Mouse (Mus musculus): Measurements from ENCODE around the gene Fbxl17.

The Fbxl17 gene

DNA sequence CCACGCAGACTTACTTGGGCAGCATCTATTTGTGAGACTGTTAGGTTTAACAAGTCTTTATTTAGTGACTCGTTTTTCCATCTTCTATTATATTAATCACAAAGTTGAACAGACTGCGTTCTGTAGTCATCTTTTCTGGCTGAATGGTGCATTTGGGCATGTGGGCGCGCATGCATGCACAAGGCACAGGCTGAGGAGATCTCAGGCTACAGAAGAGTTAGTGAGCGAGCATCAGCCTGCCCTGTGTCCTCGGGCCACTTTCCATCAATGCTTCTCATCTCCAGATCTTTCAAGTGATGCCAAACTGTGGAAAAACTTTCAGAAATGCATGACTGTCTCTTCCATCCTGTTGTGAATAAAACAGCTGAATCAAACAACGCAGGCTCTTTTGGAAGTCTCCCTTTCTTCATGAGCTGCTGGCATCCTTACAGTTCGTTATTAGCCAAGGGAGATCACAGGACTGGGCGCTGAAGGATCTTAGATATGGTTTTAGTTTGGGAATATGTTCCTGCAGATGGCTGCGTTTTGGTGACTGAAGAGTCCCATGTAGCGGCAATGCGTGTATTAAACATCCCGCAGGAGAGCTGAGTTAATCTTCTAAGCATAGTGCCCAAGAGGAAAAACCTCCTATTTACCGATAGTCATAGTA lies 442.0 kb downstream of the Fbxl17 start:
- DNase-seq (ENCODE audit: low read depth, low spot score) = no peak

DNA sequence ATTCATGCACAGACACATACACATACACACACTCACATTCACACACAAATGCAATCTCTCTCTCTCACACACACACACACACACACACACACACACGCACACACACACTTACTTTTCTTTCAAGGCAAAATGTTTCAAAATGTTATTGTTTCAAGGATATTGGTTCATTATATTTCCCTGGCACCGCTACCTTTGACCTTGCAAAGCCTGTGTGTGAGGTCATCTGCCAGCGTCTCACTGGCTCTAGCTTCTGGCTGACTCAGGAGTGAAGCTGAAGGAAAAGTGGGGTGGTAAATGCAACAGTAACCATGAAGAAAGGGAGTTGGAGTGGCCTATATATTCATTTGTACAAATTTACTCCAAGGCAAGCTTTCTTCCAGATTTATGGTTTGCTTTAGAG lies 442.8 kb downstream of the Fbxl17 start:
- no peak for DNase-seq (ENCODE audit: low read depth, low spot score)

DNA sequence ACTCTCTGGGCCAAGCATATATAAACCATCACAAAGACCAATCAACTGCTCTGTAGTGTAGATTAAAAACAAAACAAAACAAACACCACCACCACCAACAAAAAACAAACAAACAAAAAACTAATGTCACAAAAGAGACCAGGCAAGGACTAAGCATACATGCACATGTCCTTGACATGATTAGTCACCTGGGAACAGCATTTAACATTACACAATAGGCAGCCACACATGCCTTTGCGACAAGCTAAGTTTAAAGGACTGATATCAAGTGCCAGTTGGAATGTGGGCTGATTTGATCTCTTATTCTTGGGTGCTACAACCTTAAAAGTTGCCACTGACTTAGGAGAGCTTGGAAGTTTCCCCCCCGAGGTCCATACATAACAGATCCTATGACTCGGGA lies 446.5 kb downstream of the Fbxl17 start:
- DNase-seq (ENCODE audit: low read depth, low spot score) = no peak

DNA sequence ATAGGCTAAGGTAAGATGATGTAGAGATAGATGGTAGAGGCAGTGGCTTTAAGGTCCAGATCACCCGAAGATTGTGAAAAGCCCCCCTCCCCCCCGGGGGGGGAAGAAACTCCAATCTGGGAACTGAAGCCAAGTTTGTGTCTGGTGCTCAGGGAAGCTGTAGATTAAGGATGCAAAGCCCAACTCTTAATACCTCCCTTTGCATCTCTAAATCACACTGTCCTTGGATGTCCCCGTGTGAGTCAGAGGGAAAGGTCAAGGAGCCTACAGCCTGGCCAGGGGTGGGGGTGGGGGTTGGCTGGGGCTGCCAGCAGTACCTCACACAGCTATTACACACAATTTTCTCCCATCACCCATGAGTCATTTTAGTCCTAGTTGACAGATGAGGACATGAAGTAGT lies 453.4 kb downstream of the Fbxl17 start:
- DNase-seq (ENCODE audit: low read depth, low spot score) = no peak

DNA sequence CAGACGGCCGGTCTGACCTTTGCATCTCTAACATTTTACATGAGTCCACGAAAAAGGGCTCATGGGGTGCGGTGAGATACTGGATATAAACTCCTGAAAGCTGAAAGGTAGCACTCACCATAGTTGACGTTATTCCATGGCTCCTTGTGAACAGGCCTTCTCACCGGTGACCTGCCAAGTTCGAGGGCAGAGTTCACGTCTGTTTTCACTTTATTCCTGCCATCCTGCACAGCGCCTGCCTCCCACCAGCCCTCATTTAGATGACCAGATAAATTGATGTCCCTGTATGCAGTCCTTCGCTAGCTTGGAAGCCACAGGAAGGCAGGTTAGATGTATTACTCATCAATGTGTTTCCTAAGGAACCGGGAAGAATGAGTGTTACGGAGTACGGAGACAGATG lies 454.5 kb downstream of the Fbxl17 start:
- DNase-seq (ENCODE audit: low read depth, low spot score) = no peak

DNA sequence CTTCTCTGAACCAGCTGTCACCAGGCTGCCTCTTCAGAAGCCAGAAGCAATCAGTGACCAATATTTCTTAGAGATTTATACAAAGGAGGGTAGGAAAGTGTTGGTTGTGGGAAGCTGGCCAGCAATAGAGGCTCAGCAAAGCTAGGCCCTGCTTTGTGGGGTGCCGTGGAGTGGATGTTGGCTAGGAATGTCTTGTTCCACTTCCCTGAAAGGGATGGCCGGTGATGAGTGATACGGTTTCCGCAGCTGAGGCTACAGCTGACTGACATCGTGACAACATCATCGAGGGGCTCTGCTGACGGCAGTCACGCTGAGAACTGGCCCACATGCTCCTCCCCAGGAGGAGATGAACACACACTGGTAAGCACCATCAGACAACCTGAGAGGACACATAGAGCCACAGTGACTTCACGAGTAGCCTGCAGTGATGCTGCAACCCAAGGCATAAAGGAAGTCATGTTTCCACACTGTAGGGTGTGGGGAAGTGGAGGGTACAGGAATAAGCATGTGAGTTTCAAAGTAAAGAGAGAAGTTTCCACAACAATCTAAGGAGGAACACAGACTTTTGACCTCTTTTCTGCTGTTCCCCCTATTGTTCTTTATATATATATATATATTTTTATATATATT lies 456.7 kb downstream of the Fbxl17 start:
- DNase-seq (ENCODE audit: low read depth, low spot score) = no peak

DNA sequence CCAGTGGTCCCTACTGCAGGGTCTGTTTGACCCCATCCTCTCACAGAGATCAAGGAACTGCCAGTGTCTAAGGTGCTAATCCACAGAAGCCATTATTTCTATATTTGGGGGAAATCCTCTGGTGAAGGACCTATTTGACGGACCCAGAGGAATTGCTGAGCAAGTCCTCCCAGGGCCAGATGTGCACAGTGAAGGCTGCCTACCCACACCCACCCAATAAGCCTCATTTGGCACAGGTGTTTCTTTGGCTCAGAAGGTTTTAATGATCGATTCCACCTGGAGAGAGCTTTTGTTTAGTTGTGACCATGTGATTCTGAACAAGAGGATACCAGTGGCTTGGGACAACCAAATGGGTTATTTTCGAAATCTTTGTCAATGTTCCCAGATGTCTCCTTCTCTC lies 462.3 kb downstream of the Fbxl17 start:
- DNase-seq (ENCODE audit: low read depth, low spot score) = no peak

DNA sequence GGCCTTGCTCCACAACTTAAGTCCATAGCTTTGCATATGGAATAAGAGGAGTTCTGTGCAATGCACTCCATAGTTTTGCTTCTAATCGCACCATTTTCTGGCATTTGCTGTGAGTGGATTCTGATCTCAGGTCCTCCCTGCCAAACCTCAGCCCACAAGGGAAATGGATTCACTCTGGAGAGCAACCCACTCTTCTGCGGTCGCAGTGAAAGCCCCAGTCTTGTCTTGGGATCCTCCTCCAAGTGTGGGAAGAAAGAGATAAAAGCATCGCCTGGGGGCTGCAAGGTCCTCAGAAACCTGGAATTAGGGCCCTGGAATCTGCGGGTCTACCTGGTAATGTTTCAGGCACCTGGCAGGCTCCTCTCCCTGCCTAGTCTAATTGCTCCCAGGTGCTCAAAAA lies 466.7 kb downstream of the Fbxl17 start:
- no peak for DNase-seq (ENCODE audit: low read depth, low spot score)

DNA sequence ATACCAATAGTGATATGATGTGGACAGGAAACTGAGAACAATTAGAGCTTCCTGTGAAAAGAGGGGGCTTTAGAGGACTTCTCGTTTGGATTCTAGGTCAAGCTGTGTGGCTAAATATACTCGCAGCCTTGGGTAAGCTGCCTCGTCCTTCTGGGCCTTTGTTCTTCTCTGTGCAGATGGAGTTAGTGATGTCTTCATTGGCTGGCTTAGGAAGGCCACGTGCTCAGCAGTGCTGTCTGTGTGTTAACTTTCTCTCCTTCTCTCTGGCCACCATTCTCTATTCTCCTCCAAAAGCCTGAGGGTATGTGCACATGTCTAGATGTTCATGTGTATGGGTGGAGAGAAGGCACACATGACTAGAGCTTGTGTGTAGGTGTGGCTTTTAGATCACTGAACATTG lies 470.7 kb downstream of the Fbxl17 start:
- DNase-seq (ENCODE audit: low read depth, low spot score) = no peak

DNA sequence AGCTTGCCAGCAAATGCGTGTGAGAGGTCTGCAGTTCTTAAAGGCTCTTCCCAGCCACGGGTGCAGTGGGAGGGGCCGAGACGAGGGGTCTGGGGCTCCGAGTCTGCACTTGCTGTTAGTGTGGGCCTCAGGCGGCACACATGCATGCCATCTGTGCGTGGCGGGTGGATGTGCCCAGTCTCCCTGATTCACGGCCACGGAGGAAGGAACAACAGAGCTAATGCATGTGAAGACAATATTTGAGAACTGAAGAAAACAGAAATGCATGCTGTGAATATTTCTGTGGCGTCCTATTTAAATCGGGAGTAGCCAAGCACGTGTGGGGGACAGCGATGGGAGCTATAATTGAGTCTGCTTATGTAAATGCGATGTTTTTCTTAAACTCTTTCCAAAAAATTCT lies 474.6 kb downstream of the Fbxl17 start:
- DNase-seq (ENCODE audit: low read depth, low spot score) = no peak

DNA sequence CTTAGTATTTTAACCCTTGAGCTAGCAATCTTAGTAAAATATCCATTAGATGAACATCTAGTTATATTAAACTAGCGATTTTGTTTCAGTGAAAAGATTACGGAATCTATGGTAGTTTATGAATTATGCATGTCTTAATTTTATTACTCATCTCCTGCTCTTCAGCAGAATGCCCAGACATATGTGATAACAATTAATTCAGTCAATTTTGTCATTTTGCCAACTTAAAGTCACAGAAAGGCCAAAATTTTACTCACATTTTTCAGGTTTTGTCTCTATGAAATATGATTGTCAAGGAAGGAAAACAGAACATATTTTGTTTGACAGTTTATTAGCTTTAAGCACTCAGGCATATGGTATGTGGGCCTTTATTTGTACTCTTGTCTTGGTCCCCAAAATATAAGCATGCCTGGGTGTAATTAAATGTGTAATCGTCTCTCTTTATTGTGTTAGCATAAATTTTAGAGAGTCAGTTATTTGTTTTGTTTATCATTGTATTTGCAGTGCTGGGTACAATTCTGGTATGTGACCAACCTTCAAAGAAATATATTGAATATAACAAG lies 482.1 kb downstream of the Fbxl17 start:
- DNase-seq (ENCODE audit: low read depth, low spot score) = no peak

DNA sequence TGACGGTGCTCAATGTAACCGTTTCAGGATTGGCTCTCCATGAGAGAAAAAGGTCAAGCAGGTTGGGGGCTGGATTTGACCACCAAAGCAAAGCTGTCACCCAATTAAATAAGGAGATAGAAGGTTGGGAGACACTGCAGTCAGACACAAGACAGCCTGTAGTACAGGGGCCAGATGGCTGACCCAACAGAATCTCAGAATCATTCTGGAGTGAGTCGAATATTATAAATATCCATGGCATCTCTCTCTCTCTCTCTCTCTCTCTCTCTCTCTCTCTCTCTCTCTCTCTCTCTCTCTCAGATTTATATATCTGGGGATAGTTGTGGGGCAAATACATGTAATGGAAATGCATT lies 487.3 kb downstream of the Fbxl17 start:
- DNase-seq (ENCODE audit: low read depth, low spot score) = no peak

DNA sequence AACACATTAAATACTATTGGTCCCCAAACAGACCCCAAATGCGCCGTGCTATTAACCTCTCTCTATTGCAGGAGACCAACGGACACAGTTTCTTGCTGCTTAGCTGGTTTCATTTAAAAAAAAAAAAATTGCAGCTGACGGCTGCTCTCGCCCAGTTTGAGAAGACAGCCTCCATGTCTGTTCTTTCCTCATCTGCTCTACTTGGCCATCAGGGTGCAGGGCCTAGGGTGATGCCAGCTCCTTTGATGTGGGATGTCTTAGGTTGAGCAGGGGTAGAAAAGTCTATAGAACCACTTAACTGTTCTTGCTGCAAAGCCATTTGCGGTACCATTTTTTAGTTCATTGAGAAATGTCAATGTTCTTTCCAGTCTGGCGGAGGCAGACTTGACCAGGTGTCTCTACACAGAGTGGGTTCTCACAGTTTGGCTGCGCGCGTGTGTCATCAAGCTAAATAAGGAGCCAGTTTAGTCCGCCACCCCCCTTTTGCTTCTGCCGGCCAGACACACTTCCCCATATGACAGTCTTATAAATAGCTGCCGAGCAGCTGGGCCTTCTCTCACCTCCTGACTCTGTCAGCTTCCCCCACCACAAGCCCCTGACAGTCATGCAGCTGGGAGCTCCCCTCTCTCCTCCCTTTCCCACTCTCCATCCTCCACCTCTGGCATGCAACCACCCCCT lies 487.8 kb downstream of the Fbxl17 start:
- DNase-seq (ENCODE audit: low read depth, low spot score) = no peak

DNA sequence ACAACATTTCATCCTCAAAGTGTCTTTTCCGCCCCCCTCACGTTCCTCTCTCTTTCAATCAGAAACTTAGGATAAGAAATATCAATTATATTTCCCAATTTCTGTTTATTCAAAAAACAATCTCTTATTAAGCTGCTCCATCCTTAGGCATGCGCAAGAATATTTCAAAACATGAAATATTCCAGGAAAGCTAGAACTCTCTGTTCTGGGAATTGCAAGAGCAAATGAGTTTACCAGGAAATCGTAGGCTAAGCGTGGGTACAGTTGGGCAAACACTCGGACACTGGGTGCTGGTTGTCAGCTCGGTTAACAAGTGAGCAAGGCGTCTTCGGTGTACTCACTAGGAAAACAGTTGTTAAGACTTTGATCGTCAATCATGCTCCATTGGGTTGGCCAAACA lies 489.0 kb downstream of the Fbxl17 start:
- DNase-seq (ENCODE audit: low read depth, low spot score) = no peak

DNA sequence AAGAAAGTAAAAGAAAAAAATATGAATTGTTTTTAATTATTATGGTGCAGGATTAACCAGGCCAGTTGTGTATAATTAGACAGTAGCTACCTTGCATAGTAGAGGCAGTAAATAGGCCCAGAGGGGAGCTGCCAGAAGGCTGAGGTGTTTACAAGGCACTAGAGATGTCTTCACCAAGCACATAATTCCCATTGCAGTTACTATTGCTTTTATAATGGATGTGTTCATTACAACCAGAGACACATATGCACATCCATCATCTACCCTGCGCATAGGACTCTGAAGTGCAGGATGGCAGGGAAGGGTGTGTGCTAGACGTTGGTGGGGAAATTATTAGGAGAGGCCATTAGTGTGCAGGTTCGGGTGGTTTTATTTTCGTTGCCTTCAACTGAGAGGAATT lies 491.0 kb downstream of the Fbxl17 start:
- DNase-seq (ENCODE audit: low read depth, low spot score) = no peak

DNA sequence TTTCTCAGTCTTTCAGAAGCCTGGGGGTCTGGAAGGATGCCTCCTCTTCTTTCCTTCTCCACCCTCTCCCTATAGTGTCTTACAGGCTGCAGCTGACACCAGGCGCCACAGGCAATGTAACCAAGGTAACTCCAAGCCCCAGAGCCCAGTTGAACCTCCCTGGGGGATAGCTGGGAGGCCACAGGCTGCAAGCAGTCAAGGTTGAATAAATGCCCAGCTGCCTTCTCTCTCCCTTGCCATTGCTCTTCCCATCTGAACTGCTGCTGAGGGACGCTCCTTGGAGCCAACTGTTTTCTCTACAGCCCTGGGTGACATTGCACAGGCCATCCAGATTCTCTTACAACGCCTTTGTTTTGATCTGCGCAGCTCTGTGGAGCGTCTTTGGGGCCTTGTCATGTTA lies 491.5 kb downstream of the Fbxl17 start:
- DNase-seq (ENCODE audit: low read depth, low spot score) = no peak

DNA sequence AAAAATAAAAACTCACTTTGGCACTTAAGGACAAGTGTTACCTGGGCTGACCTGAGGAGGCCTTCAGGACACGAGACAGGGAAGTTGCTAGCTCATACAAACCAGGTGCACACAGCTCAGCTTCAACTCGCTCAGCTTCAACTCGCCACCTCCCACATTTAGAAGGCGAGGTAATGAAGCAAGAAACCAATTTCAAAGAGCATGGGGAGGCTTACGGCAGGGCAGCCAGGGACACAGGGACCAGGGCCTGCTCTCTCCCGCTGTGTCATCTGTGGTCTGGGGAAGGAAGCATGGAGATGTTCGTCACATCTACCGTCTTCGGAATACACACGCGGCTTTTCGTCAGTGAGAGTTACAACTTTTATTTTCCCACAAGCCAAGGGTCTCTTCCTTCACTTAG lies 491.9 kb downstream of the Fbxl17 start:
- DNase-seq (ENCODE audit: low read depth, low spot score) = no peak
